9 mouse cellular contexts compared by ENCODE assay signal in the genomic region with DNA sequence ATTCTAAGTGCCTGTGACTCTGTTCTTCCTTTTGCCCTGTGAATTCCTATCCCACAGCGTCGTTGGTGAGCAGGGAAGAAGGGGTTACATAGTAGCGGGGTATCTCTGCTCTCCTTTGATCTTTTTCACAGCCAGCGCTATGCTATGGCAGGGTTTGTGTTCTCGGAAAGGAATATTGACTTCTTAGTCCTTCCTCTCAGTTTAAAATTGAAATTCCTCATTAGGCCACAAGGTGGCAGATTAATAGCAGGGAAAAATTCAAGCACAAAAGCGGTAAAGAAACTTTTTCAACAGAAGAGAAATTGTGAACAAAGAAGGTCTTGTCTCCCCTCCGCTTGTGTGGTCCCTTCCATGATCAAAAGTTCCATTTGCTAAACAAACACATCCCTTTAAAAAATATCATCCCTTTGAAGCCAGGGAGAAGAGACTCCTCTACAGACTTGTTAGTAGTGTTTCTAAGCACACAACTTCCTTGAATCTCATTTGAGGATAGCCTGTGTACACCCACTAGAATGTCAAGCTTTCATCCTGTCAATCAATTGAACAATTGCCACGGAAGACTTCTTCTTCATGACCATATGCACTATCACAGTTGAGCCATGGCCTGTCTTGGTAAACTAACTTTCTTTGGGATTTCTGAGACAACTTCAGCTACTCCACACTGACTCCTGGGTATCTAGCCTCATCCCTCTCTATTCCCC.
A peak's percentile ranks its signal among the peaks of the same experiment; 100 is the strongest.
DNase-seq lines count a peak whose midpoint lies in the region; ATAC-seq and TF ChIP-seq lines count a peak whose summit lies in the region.
"Had no signal": no experiment of that assay in that cellular context is flagged by ENCODE, and none has a peak within 500 bp of the region (broad histone marks: within the 10 kb centered on the region; RNA-seq: fewer than 3 reads in every experiment).

No protein-coding gene starts in this region.

- no peaks in the 10 kb centered on the region for H3K27me3 ChIP-seq in thymus, adult 2 months (ENCODE audit: control insufficient read depth, insufficient read depth, low read length)
- H3K27me3 ChIP-seq in forebrain, embryonic 12.5 days: peaks cover 32% of the 10 kb centered on the region
- H3K27me3 ChIP-seq in neural tube, embryonic 13.5 days: no peaks in the 10 kb centered on the region

- H3K9me3 ChIP-seq in forebrain, embryonic 12.5 days: no peaks in the 10 kb centered on the region
- no peaks in the 10 kb centered on the region for H3K9me3 ChIP-seq in neural tube, embryonic 13.5 days
- H3K9me3 ChIP-seq: G1E had no signal

- no peak overlapping the region for H3K4me2 ChIP-seq in forebrain, embryonic 12.5 days
- no peak overlapping the region for H3K4me2 ChIP-seq in neural tube, embryonic 13.5 days

- WGBS in thymus, adult 2 months: 3% methylated on average over 8 of the region's 8 CpGs
- 2% methylated on average over 8 of the region's 8 CpGs for WGBS in forebrain, embryonic 12.5 days
- 2% methylated on average over 8 of the region's 8 CpGs for WGBS in large intestine, adult 2 months
- whole genome bisulfite sequencing in neural tube, embryonic 13.5 days: 2% methylated on average over 8 of the region's 8 CpGs

- H3K4me1 ChIP-seq in thymus, adult 2 months (replicated peaks; ENCODE audit: control insufficient read depth, insufficient read depth, low read length): peaks cover 5% of the 10 kb centered on the region
- 0 out of 2 replicates have a peak, but pooled peaks cover 2% of the 10 kb centered on the region for H3K4me1 ChIP-seq in forebrain, embryonic 12.5 days
- H3K4me1 ChIP-seq in neural tube, embryonic 13.5 days (replicated peaks): no peaks in the 10 kb centered on the region

- H3K9ac ChIP-seq in forebrain, embryonic 12.5 days: no peak overlapping the region
- H3K9ac ChIP-seq in neural tube, embryonic 13.5 days: no peak overlapping the region

- no peak overlapping the region for H3K27ac ChIP-seq in thymus, adult 2 months (ENCODE audit: control insufficient read depth, insufficient read depth, low read length)
- no peak overlapping the region for H3K27ac ChIP-seq in forebrain, embryonic 12.5 days
- H3K27ac ChIP-seq in neural tube, embryonic 13.5 days (replicated peaks): no peak overlapping the region

- TF ChIP-seq POLR2A in thymus, adult 2 months (IDR thresholded peaks at IDR 0.05; ENCODE audit: control insufficient read depth, extremely low read depth, insufficient read depth, low read length, poor library complexity): no peak

- TF ChIP-seq CTCF in thymus, adult 2 months (IDR thresholded peaks at IDR 0.05; ENCODE audit: borderline replicate concordance, control insufficient read depth, extremely low read depth, insufficient read depth, low read length, poor library complexity): no peak

- DNase-seq in frontal cortex, postnatal 14 days (ENCODE audit: low spot score in 2 of 2): no peak
- peak; percentile 11 for DNase-seq in thymus, adult 2 months
- DNase-seq in thymus, adult 18-20 months: no peak
- peak; percentile 40 for DNase-seq in large intestine, adult 2 months (ENCODE audit: low read depth, low spot score)
- no peak for DNase-seq in urinary bladder, postnatal 36 days (ENCODE audit: low spot score in 2 of 2)

- ATAC-seq in frontal cortex, adult (ENCODE audit: low TSS enrichment): peak; percentile 55
- peak; percentile 60; the same call in 1 of the 2 replicates for ATAC-seq in forebrain, embryonic 12.5 days (ENCODE audit: low FRiP score)
- ATAC-seq in neural tube, embryonic 13.5 days (ENCODE audit: low read depth): peak; percentile 47

- no peaks in the 10 kb centered on the region for H3K36me3 ChIP-seq in thymus, adult 2 months (ENCODE audit: control insufficient read depth, insufficient read depth, low read length)
- H3K36me3 ChIP-seq in forebrain, embryonic 12.5 days (replicated peaks): no peaks in the 10 kb centered on the region
- H3K36me3 ChIP-seq in neural tube, embryonic 13.5 days: no peaks in the 10 kb centered on the region
- H3K36me3 ChIP-seq: G1E had no signal

- H3K4me3 ChIP-seq in thymus, adult 2 months (ENCODE audit: control insufficient read depth, insufficient read depth, low read length): no peak overlapping the region
- H3K4me3 ChIP-seq in forebrain, embryonic 12.5 days (replicated peaks): no peak overlapping the region
- no peak overlapping the region for H3K4me3 ChIP-seq in neural tube, embryonic 13.5 days

Comparison
In these comparisons a context has a peak if more than half of its experiments do, and no peak if none do; other contexts are left out.
1. DNase-seq: peak in thymus, adult 2 months (single experiment) and large intestine, adult 2 months (single experiment); none in frontal cortex, postnatal 14 days (0 of 2), thymus, adult 18-20 months (0 of 2) and urinary bladder, postnatal 36 days (0 of 2).
2. Peak in every context shown above with its lines, with median percentiles within 50 percentile points of each other: ATAC-seq.